In genomic region chr10:80431570-80432386, GRCm38 (mm10) we compare ENCODE assay signal across 8 mouse cellular contexts. TPM values are rescaled to one million over a fixed set of nuclear protein-coding genes. Genes with fewer than 3 reads are reported as not detected.
DNase-seq lines count a peak whose midpoint lies in the region; ATAC-seq lines count a peak whose summit lies in the region.

No protein-coding gene starts in this region.

- 14% methylated on average over 16 of the region's 16 CpGs for WGBS in limb, embryonic 12.5 days
- 9% methylated on average over 16 of the region's 16 CpGs for WGBS in stomach, embryonic 14.5 days

- H3K4me1 ChIP-seq in limb, embryonic 12.5 days (replicated peaks) = peaks cover 23% of the 10 kb centered on the region
- peaks cover 17% of the 10 kb centered on the region; the same call in 1 of the 2 replicates for H3K4me1 ChIP-seq in stomach, embryonic 14.5 days (ENCODE audit: control insufficient read depth, insufficient read depth, low read length)

- no peak for ATAC-seq in limb, embryonic 12.5 days (ENCODE audit: insufficient number of reproducible peaks, insufficient read depth, low FRiP score, low TSS enrichment, low read depth)
- ATAC-seq in stomach, embryonic 14.5 days (ENCODE audit: insufficient number of reproducible peaks, insufficient read depth, low FRiP score, low read depth) = no peak

- H3K9me3 ChIP-seq in limb, embryonic 12.5 days = no peaks in the 10 kb centered on the region
- no peaks in the 10 kb centered on the region for H3K9me3 ChIP-seq in stomach, embryonic 14.5 days (ENCODE audit: control insufficient read depth, low read depth, low read length)

- H3K9ac ChIP-seq in limb, embryonic 12.5 days (replicated peaks) = peak overlapping the region; percentile 100
- H3K9ac ChIP-seq in stomach, embryonic 14.5 days (replicated peaks; ENCODE audit: low read depth, low read length) = peak overlapping the region; percentile 99

- H3K27me3 ChIP-seq in limb, embryonic 12.5 days = no peaks in the 10 kb centered on the region; the same call in none of the 2 replicates
- H3K27me3 ChIP-seq in stomach, embryonic 14.5 days (ENCODE audit: control insufficient read depth, insufficient read depth, low read length) = no peaks in the 10 kb centered on the region

- peak overlapping the region; percentile 97 for H3K4me3 ChIP-seq in limb, embryonic 12.5 days (replicated peaks)
- H3K4me3 ChIP-seq in stomach, embryonic 14.5 days (ENCODE audit: low read depth, low read length) = peak overlapping the region; percentile 98

- DNase-seq in cerebellum, adult 9-10 months = peak; percentile 57
- DNase-seq in cerebellum, postnatal 36 days = no peak
- peak; percentile 57 to 61 for DNase-seq in spleen, postnatal 36 days (ENCODE audit: low spot score in 2 of 2)
- no peak for DNase-seq in spleen, postnatal 4 days (ENCODE audit: low spot score in 2 of 2)
- DNase-seq in frontal cortex, postnatal 14 days (ENCODE audit: low spot score in 2 of 2) = no peak
- DNase-seq in right cerebral cortex, adult 18-20 months = no peak

- H3K36me3 ChIP-seq in limb, embryonic 12.5 days = peaks cover 45% of the 10 kb centered on the region
- peaks cover 39% of the 10 kb centered on the region for H3K36me3 ChIP-seq in stomach, embryonic 14.5 days (ENCODE audit: control insufficient read depth, insufficient read depth, low read length)

- peak overlapping the region; percentile 93 for H3K27ac ChIP-seq in limb, embryonic 12.5 days
- peak overlapping the region; percentile 89; the same call in 1 of the 2 replicates for H3K27ac ChIP-seq in stomach, embryonic 14.5 days (ENCODE audit: low read length)

- H3K4me2 ChIP-seq in limb, embryonic 12.5 days = peak overlapping the region; percentile 95
- peak overlapping the region; percentile 97 for H3K4me2 ChIP-seq in stomach, embryonic 14.5 days (replicated peaks; ENCODE audit: low read depth, low read length)

RNA-seq across cellular contexts. Expression of gene Tcf3, which starts 1.7 kb away (rescaled TPM):
- 247 and 274 TPM in 2 replicates for polyA plus RNA-seq in limb, embryonic 12.5 days (2016; fragmentation: Nextera tagmentation; extraction: Ambion mirVana)
- polyA plus RNA-seq in stomach, embryonic 14.5 days (2014; fragmentation: Nextera tagmentation; extraction: Ambion mirVana) = 107 and 108 TPM in 2 replicates

RNA-seq across cellular contexts. Expression of gene Uqcr11, which starts 25.1 kb away (rescaled TPM):
- 416 and 437 TPM in 2 replicates for polyA plus RNA-seq in limb, embryonic 12.5 days (2016; fragmentation: Nextera tagmentation; extraction: Ambion mirVana)
- polyA plus RNA-seq in stomach, embryonic 14.5 days (2014; fragmentation: Nextera tagmentation; extraction: Ambion mirVana) = 645 and 784 TPM in 2 replicates

RNA-seq across cellular contexts. Expression of gene Mbd3, which starts 32.4 kb away (rescaled TPM):
- polyA plus RNA-seq in limb, embryonic 12.5 days (2016; fragmentation: Nextera tagmentation; extraction: Ambion mirVana) = 361 and 364 TPM in 2 replicates
- polyA plus RNA-seq in stomach, embryonic 14.5 days (2014; fragmentation: Nextera tagmentation; extraction: Ambion mirVana) = 194 and 200 TPM in 2 replicates

RNA-seq across cellular contexts. Expression of gene Mex3d, which starts 44.3 kb away (rescaled TPM):
- polyA plus RNA-seq in limb, embryonic 12.5 days (2016; fragmentation: Nextera tagmentation; extraction: Ambion mirVana) = 12.5 and 15.2 TPM in 2 replicates
- 7.7 and 8.1 TPM in 2 replicates for polyA plus RNA-seq in stomach, embryonic 14.5 days (2014; fragmentation: Nextera tagmentation; extraction: Ambion mirVana)

Comparison
In these comparisons a context has a peak if more than half of its experiments do, and no peak if none do; other contexts are left out.
1. DNase-seq: peak in cerebellum, adult 9-10 months (single experiment) and spleen, postnatal 36 days (2 of 2); none in cerebellum, postnatal 36 days (0 of 2), spleen, postnatal 4 days (0 of 2), frontal cortex, postnatal 14 days (0 of 2) and right cerebral cortex, adult 18-20 months (single experiment).